Mouse (Mus musculus): ENCODE results near the gene Uaca.

The Uaca gene

GRCm38 (mm10) chr9:60886431-60887371, 92.4 kb downstream of the Uaca start:
- no peak for DNase-seq

GRCm38 (mm10) chr9:60887389-60887811, 93.1 kb downstream of the Uaca start:
- DNase-seq = no peak

- DNase-seq = no peak
These were observed 99.2 kb downstream of the Uaca start for GRCm38 (mm10) chr9:60893511-60893910.

GRCm38 (mm10) chr9:60895486-60896110, 101.3 kb downstream of the Uaca start:
- no peak for DNase-seq

GRCm38 (mm10) chr9:60898291-60899020, 104.1 kb downstream of the Uaca start:
- DNase-seq = no peak

GRCm38 (mm10) chr9:60899201-60899600, 104.9 kb downstream of the Uaca start:
- no peak for DNase-seq

- no peak for DNase-seq
These were observed 105.6 kb downstream of the Uaca start for GRCm38 (mm10) chr9:60899797-60900459.

GRCm38 (mm10) chr9:60912266-60912665, 117.9 kb downstream of the Uaca start:
- no peak for DNase-seq

GRCm38 (mm10) chr9:60913626-60914025, 119.3 kb downstream of the Uaca start:
- DNase-seq = no peak

- no peak for DNase-seq
These were observed 125.8 kb downstream of the Uaca start for GRCm38 (mm10) chr9:60919936-60920672.

- DNase-seq = no peak
These were observed 126.3 kb downstream of the Uaca start for GRCm38 (mm10) chr9:60920673-60921062.

GRCm38 (mm10) chr9:60921287-60921686, 126.9 kb downstream of the Uaca start:
- no peak for DNase-seq

- DNase-seq = no peak
These were observed 127.5 kb downstream of the Uaca start for GRCm38 (mm10) chr9:60921831-60922230.

GRCm38 (mm10) chr9:60926301-60926700, 132.0 kb downstream of the Uaca start:
- no peak for DNase-seq

GRCm38 (mm10) chr9:60929290-60929983, 135.1 kb downstream of the Uaca start:
- DNase-seq = no peak

All from thymus, adult 18-20 months (tissue).